Mouse (Mus musculus): Measurements from ENCODE around the gene Tes3-ps. TPM values are rescaled to one million over a fixed set of nuclear protein-coding genes. Genes with fewer than 3 reads are reported as not detected.
A peak's percentile ranks its signal among the peaks of the same experiment; 100 is the strongest.

Gene Tes3-ps
- total RNA-seq, 2 experiments from 2014 or later: 1.6 TPM

DNA sequence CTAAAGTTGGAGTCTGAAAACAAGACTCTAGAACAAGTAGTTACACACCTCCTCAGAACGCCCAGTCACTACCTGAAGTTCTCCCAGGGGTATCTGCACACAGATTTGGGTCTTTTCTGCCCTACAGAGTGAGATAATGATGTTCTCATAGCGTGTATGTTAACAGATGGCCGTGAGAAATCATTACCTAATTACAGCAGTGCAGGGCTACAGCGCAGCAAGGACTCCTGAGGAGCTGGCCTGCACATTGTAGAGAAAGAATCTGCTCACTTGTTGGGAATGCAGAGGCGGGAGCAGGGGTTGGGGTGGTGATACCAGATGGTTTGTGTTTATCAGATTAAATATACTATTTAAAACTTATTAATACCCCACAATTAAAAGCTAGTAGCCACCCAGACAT, 12.6 kb upstream of the Tes3-ps start:
- intact Hi-C loops (cut with DNase I): no loop called here
- peak; percentile 53 to 55 for DNase-seq

DNA sequence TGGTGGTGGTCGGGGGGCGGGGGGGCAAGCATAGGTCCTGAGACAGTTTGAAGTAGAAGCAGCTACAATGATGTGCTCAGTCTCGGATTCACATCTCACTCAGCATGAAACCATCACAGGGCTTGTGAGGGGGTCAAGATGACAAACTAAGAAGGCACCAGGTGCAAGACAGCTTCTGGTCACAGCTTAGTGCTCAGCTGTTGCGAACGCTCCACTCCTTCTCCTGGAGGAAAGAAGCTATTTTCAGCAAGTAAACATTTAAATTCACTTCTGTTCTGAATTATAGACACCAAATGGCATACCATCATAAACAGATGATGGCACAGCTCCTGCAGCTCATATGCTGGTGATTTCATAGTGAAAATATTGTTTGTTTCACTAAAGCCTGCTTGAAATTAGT, 7.7 kb upstream of the Tes3-ps start:
- no peak for DNase-seq
- intact Hi-C loops (cut with DNase I): no loop called here

DNA sequence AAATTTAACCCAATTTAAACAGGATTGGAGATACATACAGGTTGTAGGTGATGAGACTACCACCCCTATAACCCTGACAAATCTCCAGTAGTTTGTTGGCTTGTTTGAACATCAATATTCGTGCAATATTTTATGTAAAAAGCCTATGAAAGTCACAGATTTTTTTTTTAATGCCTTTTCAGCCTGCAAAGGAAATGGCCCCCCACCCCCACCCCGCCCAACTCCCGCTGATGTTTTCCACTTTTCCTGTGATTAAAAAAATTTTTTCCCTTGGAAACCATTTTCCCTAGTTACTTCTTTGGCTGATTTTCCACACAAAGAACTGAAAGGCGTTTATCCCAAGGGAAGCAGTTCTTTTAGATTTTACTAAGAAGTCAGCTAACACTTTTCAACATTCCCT, 11.4 kb downstream of the Tes3-ps start, which contains the start of gene Ecm2:
Gene Ecm2 (plus strand): TSS at position 301 of the 400 bp plus-strand sequence.
- intact Hi-C loops (cut with DNase I): no loop called here
- peak in 1 of 2 experiments; percentile 22 for DNase-seq

DNA sequence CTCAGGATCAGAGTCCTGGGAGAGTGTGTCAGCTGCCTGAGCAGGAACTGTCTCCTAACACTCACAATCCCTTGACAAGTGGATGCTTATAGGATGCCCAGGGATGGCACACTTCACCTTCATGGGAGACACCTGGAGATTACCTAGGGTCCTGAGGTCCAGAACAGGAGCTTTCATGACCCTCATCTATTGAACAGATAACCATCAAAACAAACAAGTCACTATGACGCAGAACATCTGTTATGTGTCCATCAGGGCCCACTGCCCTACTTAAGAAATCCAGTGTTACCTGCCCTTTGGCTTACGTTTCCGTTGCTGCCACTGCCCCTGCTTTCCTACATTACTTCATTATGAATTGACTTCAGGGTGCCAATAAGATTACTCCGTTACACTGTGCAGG, 12.7 kb downstream of the Tes3-ps start:
- DNase-seq: peak; percentile 21 to 22
- intact Hi-C loops (cut with DNase I): no loop called here

DNA sequence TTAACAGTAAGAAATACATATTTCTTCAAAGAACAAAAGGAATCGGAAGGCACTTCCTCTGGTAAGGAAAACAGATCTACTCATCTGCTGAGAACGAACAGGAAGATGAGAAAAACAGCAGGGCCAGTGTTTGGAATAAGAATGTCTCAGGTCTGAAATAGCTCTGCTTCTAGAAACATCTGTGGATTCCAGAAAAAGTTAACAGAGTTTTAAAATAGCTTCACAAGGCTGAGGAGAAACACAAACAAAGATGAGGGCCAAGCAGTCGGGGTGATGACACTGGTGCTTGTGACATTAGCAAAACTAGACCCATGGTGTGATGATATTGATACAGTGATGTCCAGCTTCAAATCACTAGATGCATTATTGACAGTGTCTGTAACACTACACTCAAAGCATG, 14.1 kb downstream of the Tes3-ps start:
- peak; percentile 28 to 34 for DNase-seq
- intact Hi-C loops (cut with DNase I): no loop called here

DNA sequence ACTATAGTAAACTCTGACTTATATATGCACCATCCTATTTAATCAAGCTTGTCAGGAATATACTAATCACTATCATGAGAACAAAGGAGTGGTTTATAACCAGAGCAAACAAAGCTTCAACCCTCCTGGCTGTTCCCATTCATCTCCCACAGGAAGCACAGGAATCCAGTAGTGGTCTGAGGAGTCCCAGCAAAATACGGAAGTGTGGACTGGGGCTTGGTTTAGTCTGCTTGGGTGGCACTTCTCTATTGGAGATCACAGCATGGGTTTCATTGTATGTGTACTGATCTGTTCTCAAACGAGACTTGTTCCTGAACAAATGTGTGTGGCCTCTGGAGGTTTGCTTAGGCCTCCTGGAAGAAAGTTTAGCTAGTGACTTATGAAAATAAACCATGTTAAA, 25.6 kb downstream of the Tes3-ps start:
- DNase-seq: no peak
- intact Hi-C loops (cut with DNase I): no loop called here

DNA sequence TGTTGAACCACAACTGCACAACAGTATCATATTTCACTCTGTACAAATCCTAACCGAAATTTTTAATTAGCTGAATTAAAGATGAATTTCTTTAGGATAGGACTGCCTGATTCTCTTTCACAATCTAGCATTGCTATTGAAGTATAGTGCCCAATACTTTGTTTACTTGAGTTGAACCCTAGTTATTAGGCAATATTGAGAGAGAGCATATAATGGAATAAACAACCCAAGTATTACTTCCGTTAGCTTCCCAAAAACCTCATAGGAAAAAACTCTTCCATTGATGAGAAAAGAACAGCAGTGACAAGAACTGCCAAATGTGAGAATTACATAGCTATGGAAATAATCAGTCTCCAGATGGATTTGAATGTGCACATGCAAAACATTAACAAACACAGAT, 33.1 kb downstream of the Tes3-ps start:
- intact Hi-C loops (cut with DNase I): loop anchor here (10.0 kb wide), 1 partner anchor 191 kb away; no protein-coding TSS in a partner anchor

DNA sequence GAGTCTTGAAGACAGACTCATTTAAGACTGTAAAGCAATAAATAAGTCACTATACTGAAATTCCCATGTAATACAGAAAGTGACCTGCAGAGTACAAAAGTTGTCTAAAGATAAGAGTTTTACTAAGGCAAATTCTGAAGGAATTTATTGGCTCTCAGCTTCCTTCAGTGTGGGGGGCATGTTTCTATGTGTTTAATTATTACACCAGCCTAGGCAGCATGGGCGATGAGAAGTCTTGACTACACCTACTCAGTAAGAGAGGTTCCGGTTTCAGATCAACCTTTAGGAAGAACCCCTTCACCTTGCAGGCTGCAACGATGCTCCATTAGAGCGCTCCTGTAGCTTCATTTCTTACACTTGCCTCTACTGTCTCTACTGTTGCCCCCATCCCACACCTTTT, 37.5 kb downstream of the Tes3-ps start:
- DNase-seq: no peak
- intact Hi-C loops (cut with DNase I): no loop called here

More for the DNA sequence above, 33.1 kb downstream of the Tes3-ps start:
- DNase-seq: no peak

DNA sequence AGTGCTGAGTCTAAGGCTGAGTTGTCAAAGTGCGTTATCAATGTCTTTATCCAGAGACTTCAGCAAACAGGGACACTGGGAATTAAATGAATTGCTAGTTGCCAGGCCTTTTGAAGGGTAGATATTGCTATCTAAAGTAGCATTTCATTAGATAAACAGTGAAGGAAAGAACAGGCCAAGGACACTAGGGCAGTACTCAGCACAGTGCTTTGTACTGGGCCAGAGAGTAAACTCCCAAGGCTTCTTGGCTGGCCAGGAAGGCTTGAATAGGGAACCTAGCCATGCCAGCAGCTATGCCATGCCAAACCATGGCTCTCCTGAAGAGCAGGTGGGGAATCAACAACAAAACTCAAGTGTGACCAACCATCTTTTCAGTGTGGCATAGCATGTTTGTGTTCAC, 43.8 kb downstream of the Tes3-ps start:
- no peak for DNase-seq
- intact Hi-C loops (cut with DNase I): no loop called here

DNA sequence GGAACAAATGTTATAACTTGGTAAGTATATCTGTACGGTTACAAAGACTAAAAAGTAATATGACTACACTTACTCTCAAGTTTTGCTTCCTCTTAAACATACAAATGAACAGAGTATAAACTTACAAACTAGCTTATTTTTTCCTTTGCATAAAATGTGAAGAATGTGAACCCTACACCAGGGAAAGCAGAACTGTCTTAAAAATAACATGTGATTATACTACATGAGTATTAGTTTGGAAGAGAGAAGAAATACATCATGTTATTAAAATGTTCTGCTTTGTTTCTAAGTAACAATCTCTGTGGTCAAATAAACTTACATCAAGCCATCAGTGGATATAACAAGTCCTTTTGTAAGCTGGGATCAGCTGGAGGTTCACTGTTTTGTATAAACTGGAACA, 45.6 kb downstream of the Tes3-ps start:
- intact Hi-C loops (cut with DNase I): no loop called here
- no peak for DNase-seq

DNA sequence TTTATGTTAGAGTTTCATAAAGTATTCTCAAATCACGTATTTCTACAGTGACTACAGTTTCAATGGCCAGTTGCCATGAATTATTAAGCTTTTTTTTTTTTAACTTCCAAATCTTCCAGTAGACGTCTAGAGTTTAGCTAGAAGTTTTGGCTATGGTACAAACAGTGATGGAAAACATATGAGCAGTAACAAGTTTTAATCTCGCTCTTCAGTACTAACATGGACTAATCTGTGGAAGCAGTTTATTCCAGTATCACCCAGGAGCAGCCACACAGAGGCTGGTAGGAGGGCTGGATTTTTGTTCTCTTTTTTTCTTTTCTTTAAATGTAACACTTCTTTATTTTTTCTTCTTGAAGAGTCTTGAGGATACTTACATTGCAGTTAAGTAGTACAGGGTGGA, 51.2 kb downstream of the Tes3-ps start, which contains the start of gene Aspn:
Gene Aspn (plus strand): TSS at position 165 of the 400 bp plus-strand sequence.
- DNase-seq: peak in 1 of 2 experiments; percentile 32
- intact Hi-C loops (cut with DNase I): no loop called here

DNA sequence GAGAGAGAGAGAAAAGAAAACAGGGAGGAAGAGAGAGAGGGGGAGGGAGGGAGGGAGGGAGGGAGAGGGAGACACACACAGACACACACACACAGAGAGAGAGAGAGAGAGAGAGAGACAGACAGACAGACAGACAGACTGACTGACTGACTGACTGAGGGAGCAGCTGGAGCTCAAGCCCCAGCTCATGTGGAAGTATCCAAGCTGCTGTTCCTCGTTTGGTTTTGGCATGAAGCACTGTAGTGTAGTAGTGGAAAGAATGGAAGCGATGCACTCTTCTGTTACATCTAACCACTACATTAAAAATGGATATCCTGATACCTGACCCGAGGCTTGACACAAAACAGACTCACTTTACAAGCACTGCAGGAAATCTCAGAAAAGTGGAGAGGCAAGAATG, 52.5 kb downstream of the Tes3-ps start:
- DNase-seq: peak; percentile 45 to 49
- intact Hi-C loops (cut with DNase I): loop anchor here (5.0 kb wide), 2 partner anchors 53 to 93 kb away; partner anchors contain the start of gene Tes3-ps

Other genes starting within 250 kb of the Tes3-ps start
- 1 to 10 TPM in 1 of 2 experiments, under 1 TPM in 1; 0.62 to 1.1 TPM for gene Susd3, start 244.6 kb upstream of the Tes3-ps start, total RNA-seq (2021)
- gene Fgd3, start 173.0 kb upstream of the Tes3-ps start, total RNA-seq (2021): under 1 TPM; 0.50 to 0.57 TPM
- 10 to 100 TPM; 74.6 to 83.6 TPM for gene Bicd2, start 151.7 kb upstream of the Tes3-ps start, total RNA-seq (2021)
- gene Ippk, start 72.1 kb upstream of the Tes3-ps start, total RNA-seq (2021): 1 to 10 TPM; 8.3 to 9.1 TPM
- 10 to 100 TPM; 20.1 to 20.6 TPM for gene Ecm2, start 11.5 kb downstream of the Tes3-ps start, total RNA-seq (2021)
- 100 to 1,000 TPM in 1 of 2 experiments, 10 to 100 TPM in 1; 89.0 to 113 TPM for gene Aspn, start 51.1 kb downstream of the Tes3-ps start, total RNA-seq (2021)
- 1 to 10 TPM; 1.1 to 1.4 TPM for gene Omd, start 89.1 kb downstream of the Tes3-ps start, total RNA-seq (2021)
- gene Ogn, start 114.7 kb downstream of the Tes3-ps start, total RNA-seq (2021): 10 to 100 TPM; 75.4 to 78.8 TPM
- 1 to 10 TPM; 5.9 to 6.9 TPM for gene Cenpp, start 159.5 kb downstream of the Tes3-ps start, total RNA-seq (2021)
- 10 to 100 TPM; 13.2 to 17.7 TPM for gene Nol8, start 159.8 kb downstream of the Tes3-ps start, total RNA-seq (2021)
- gene Iars, start 188.8 kb downstream of the Tes3-ps start, total RNA-seq (2021): 10 to 100 TPM; 60.2 to 66.8 TPM